Mouse (Mus musculus): Measurements from ENCODE around the gene Acaa1b. TPM values are rescaled to one million over a fixed set of nuclear protein-coding genes. Genes with fewer than 3 reads are reported as not detected.

Gene Acaa1b
- polyA plus RNA-seq, 1 experiment from 2014 or later, result 5.1 TPM

- H3K4me2 ChIP-seq (ENCODE audit: low read length), result no peak overlapping the region
- no peak overlapping the region for H3K9ac ChIP-seq (ENCODE audit: low read depth, low read length)
- H3K27ac ChIP-seq (ENCODE audit: low read depth, low read length), result no peak overlapping the region
- no peaks in the 10 kb centered on the region for H3K36me3 ChIP-seq (ENCODE audit: control insufficient read depth, insufficient read depth, low read length)
- H3K4me1 ChIP-seq (ENCODE audit: control insufficient read depth, insufficient read depth, low read depth, low read length), result peaks cover 4% of the 10 kb centered on the region; the same call in 1 of the 2 replicates
- 88% methylated on average over 11 of the region's 11 CpGs for WGBS
- no peak overlapping the region for H3K4me3 ChIP-seq (ENCODE audit: low read length)
- ATAC-seq, result no peak
- no peaks in the 10 kb centered on the region for H3K27me3 ChIP-seq (replicated peaks; ENCODE audit: control insufficient read depth, insufficient read depth, low read length)
- H3K9me3 ChIP-seq (ENCODE audit: control insufficient read depth, low read length), result no peaks in the 10 kb centered on the region
Measured at GRCm38 (mm10) chr9:119179292-119179691, 22.4 kb upstream of the Acaa1b start.

- no peak for ATAC-seq
- H3K9me3 ChIP-seq (ENCODE audit: control insufficient read depth, low read length), result no peaks in the 10 kb centered on the region
- no peaks in the 10 kb centered on the region for H3K36me3 ChIP-seq (ENCODE audit: control insufficient read depth, insufficient read depth, low read length)
- no peaks in the 10 kb centered on the region for H3K27me3 ChIP-seq (replicated peaks; ENCODE audit: control insufficient read depth, insufficient read depth, low read length)
- no peak overlapping the region for H3K4me3 ChIP-seq (ENCODE audit: low read length)
- no peak overlapping the region for H3K27ac ChIP-seq (ENCODE audit: low read depth, low read length)
- no peak overlapping the region for H3K9ac ChIP-seq (ENCODE audit: low read depth, low read length)
- 98% methylated on average over 2 of the region's 2 CpGs for WGBS
- H3K4me1 ChIP-seq (ENCODE audit: control insufficient read depth, insufficient read depth, low read depth, low read length), result no peaks in the 10 kb centered on the region
- H3K4me2 ChIP-seq (ENCODE audit: low read length), result no peak overlapping the region
Measured at GRCm38 (mm10) chr9:119167608-119168007, 10.7 kb upstream of the Acaa1b start.

- no peak overlapping the region for H3K9ac ChIP-seq (ENCODE audit: low read depth, low read length)
- H3K27ac ChIP-seq (ENCODE audit: low read depth, low read length), result no peak overlapping the region
- H3K27me3 ChIP-seq (replicated peaks; ENCODE audit: control insufficient read depth, insufficient read depth, low read length), result no peaks in the 10 kb centered on the region
- no peaks in the 10 kb centered on the region for H3K36me3 ChIP-seq (ENCODE audit: control insufficient read depth, insufficient read depth, low read length)
- H3K9me3 ChIP-seq (ENCODE audit: control insufficient read depth, low read length), result no peaks in the 10 kb centered on the region
- ATAC-seq, result no peak
- WGBS, result 96% methylated on average over 6 of the region's 6 CpGs
- no peak overlapping the region for H3K4me3 ChIP-seq (ENCODE audit: low read length)
- H3K4me1 ChIP-seq (ENCODE audit: control insufficient read depth, insufficient read depth, low read depth, low read length), result no peaks in the 10 kb centered on the region
- H3K4me2 ChIP-seq (ENCODE audit: low read length), result no peak overlapping the region
Measured at GRCm38 (mm10) chr9:119165548-119165947, 8.7 kb upstream of the Acaa1b start.

- H3K9me3 ChIP-seq (ENCODE audit: control insufficient read depth, low read length), result no peaks in the 10 kb centered on the region
- H3K36me3 ChIP-seq (ENCODE audit: control insufficient read depth, insufficient read depth, low read length), result no peaks in the 10 kb centered on the region
- H3K4me1 ChIP-seq (ENCODE audit: control insufficient read depth, insufficient read depth, low read depth, low read length), result no peaks in the 10 kb centered on the region
- H3K27me3 ChIP-seq (replicated peaks; ENCODE audit: control insufficient read depth, insufficient read depth, low read length), result no peaks in the 10 kb centered on the region
- ATAC-seq, result no peak
- no peak overlapping the region for H3K4me3 ChIP-seq (ENCODE audit: low read length)
- no peak overlapping the region for H3K9ac ChIP-seq (ENCODE audit: low read depth, low read length)
- WGBS, result 89% methylated on average over 7 of the region's 7 CpGs
- no peak overlapping the region for H3K27ac ChIP-seq (ENCODE audit: low read depth, low read length)
- no peak overlapping the region for H3K4me2 ChIP-seq (ENCODE audit: low read length)
Measured at GRCm38 (mm10) chr9:119164743-119165142, 7.8 kb upstream of the Acaa1b start.

GRCm38 (mm10) chr9:119160689-119161088 lies 3.8 kb upstream of the Acaa1b start:
- no peaks in the 10 kb centered on the region for H3K9me3 ChIP-seq (ENCODE audit: control insufficient read depth, low read length)
- 84% methylated on average over 3 of the region's 3 CpGs for WGBS
- H3K36me3 ChIP-seq (ENCODE audit: control insufficient read depth, insufficient read depth, low read length), result no peaks in the 10 kb centered on the region

GRCm38 (mm10) chr9:119158861-119159260 lies 2.0 kb upstream of the Acaa1b start, which contains the start of gene Gm47289:
Gm47289 (plus strand) TSS chr9:119159161.
- Histone ChIP-seq H3K4me3 (ENCODE audit: low read length) (no peak within 1 kb of the TSS), H3K9me3 (ENCODE audit: control insufficient read depth, low read length) (no peaks in the 10 kb centered on the region), H3K36me3 (ENCODE audit: control insufficient read depth, insufficient read depth, low read length) (no peaks in the 10 kb centered on the region), H3K27ac (ENCODE audit: low read depth, low read length) (no peak within 1 kb of the TSS), H3K27me3 (replicated peaks; ENCODE audit: control insufficient read depth, insufficient read depth, low read length) (no peaks in the 10 kb centered on the region), H3K4me1 (ENCODE audit: control insufficient read depth, insufficient read depth, low read depth, low read length) (no peaks in the 10 kb centered on the region), H3K9ac (ENCODE audit: low read depth, low read length) (no peak within 1 kb of the TSS), H3K4me2 (ENCODE audit: low read length) (no peak within 1 kb of the TSS)
- WGBS, result 64% methylated on average over 4 of the region's 4 CpGs
- ATAC-seq, result no peak

More at GRCm38 (mm10) chr9:119160689-119161088, 3.8 kb upstream of the Acaa1b start:
- H3K9ac ChIP-seq (ENCODE audit: low read depth, low read length), result no peak overlapping the region
- H3K27me3 ChIP-seq (replicated peaks; ENCODE audit: control insufficient read depth, insufficient read depth, low read length), result no peaks in the 10 kb centered on the region
- no peak overlapping the region for H3K4me3 ChIP-seq (ENCODE audit: low read length)
- no peak overlapping the region for H3K4me2 ChIP-seq (ENCODE audit: low read length)
- ATAC-seq, result no peak
- no peaks in the 10 kb centered on the region for H3K4me1 ChIP-seq (ENCODE audit: control insufficient read depth, insufficient read depth, low read depth, low read length)
- no peak overlapping the region for H3K27ac ChIP-seq (ENCODE audit: low read depth, low read length)

GRCm38 (mm10) chr9:119155826-119156225 lies 1.1 kb downstream of the Acaa1b start:
- Histone ChIP-seq H3K9me3 (ENCODE audit: control insufficient read depth, low read length) (no peaks in the 10 kb centered on the region), H3K9ac (ENCODE audit: low read depth, low read length) (no peak overlapping the region), H3K4me1 (ENCODE audit: control insufficient read depth, insufficient read depth, low read depth, low read length) (no peaks in the 10 kb centered on the region), H3K4me3 (ENCODE audit: low read length) (no peak overlapping the region), H3K36me3 (ENCODE audit: control insufficient read depth, insufficient read depth, low read length) (no peaks in the 10 kb centered on the region), H3K27ac (ENCODE audit: low read depth, low read length) (no peak overlapping the region), H3K4me2 (ENCODE audit: low read length) (no peak overlapping the region; the same call in 1 of the 2 replicates), H3K27me3 (replicated peaks; ENCODE audit: control insufficient read depth, insufficient read depth, low read length) (no peaks in the 10 kb centered on the region)
- 63% methylated on average over 7 of the region's 7 CpGs for WGBS
- no peak for ATAC-seq

GRCm38 (mm10) chr9:119155416-119155815 lies 1.5 kb downstream of the Acaa1b start:
- H3K4me3 ChIP-seq (ENCODE audit: low read length), result no peak overlapping the region
- no peak for ATAC-seq
- no peak overlapping the region for H3K9ac ChIP-seq (ENCODE audit: low read depth, low read length)
- no peaks in the 10 kb centered on the region for H3K27me3 ChIP-seq (replicated peaks; ENCODE audit: control insufficient read depth, insufficient read depth, low read length)
- no peak overlapping the region for H3K4me2 ChIP-seq (ENCODE audit: low read length)
- no peaks in the 10 kb centered on the region for H3K4me1 ChIP-seq (ENCODE audit: control insufficient read depth, insufficient read depth, low read depth, low read length)
- 85% methylated on average over 8 of the region's 8 CpGs for WGBS
- no peaks in the 10 kb centered on the region for H3K36me3 ChIP-seq (ENCODE audit: control insufficient read depth, insufficient read depth, low read length)
- H3K27ac ChIP-seq (ENCODE audit: low read depth, low read length), result no peak overlapping the region
- H3K9me3 ChIP-seq (ENCODE audit: control insufficient read depth, low read length), result no peaks in the 10 kb centered on the region

- H3K9ac ChIP-seq (ENCODE audit: low read depth, low read length), result no peak overlapping the region
- no peak overlapping the region for H3K4me3 ChIP-seq (ENCODE audit: low read length)
- no peaks in the 10 kb centered on the region for H3K27me3 ChIP-seq (replicated peaks; ENCODE audit: control insufficient read depth, insufficient read depth, low read length)
- no peaks in the 10 kb centered on the region for H3K9me3 ChIP-seq (ENCODE audit: control insufficient read depth, low read length)
- 59% methylated on average over 2 of the region's 2 CpGs for WGBS
- H3K4me1 ChIP-seq (ENCODE audit: control insufficient read depth, insufficient read depth, low read depth, low read length), result no peaks in the 10 kb centered on the region
- ATAC-seq, result no peak
- no peak overlapping the region for H3K4me2 ChIP-seq (ENCODE audit: low read length)
- no peaks in the 10 kb centered on the region for H3K36me3 ChIP-seq (ENCODE audit: control insufficient read depth, insufficient read depth, low read length)
- no peak overlapping the region for H3K27ac ChIP-seq (ENCODE audit: low read depth, low read length)
Measured at GRCm38 (mm10) chr9:119151751-119152150, 5.1 kb downstream of the Acaa1b start.

GRCm38 (mm10) chr9:119149601-119150000 lies 7.3 kb downstream of the Acaa1b start:
- Histone ChIP-seq H3K4me2 (ENCODE audit: low read length) (no peak overlapping the region), H3K27ac (ENCODE audit: low read depth, low read length) (no peak overlapping the region), H3K9ac (ENCODE audit: low read depth, low read length) (no peak overlapping the region), H3K9me3 (ENCODE audit: control insufficient read depth, low read length) (no peaks in the 10 kb centered on the region), H3K4me3 (ENCODE audit: low read length) (no peak overlapping the region), H3K27me3 (replicated peaks; ENCODE audit: control insufficient read depth, insufficient read depth, low read length) (no peaks in the 10 kb centered on the region), H3K36me3 (ENCODE audit: control insufficient read depth, insufficient read depth, low read length) (no peaks in the 10 kb centered on the region), H3K4me1 (ENCODE audit: control insufficient read depth, insufficient read depth, low read depth, low read length) (no peaks in the 10 kb centered on the region)
- 31% methylated on average over 5 of the region's 5 CpGs for WGBS
- ATAC-seq, result no peak
